13 mouse cellular contexts compared by ENCODE assay signal in the genomic region with DNA sequence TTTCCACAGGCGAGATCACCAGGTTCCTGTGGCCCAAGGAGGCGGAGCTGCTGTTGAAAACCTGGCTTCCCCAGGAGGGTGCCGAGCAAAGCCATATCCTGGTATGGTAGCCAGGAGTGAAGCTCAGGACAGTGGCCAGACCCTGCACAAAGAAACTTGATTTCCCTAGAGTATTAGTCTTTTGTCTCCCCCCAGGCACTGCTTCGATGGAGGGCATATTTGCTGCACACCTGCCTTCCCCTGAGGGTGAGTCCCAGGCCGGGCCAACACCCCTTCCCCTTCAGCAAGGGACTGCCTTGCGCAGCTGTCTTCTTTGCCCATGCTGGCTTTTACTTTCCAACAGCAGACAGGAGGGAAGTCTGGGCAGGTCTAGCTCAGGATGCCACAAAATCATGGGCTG. TPM values are rescaled to one million over a fixed set of nuclear protein-coding genes. Genes with fewer than 3 reads are reported as not detected.
DNase-seq lines count a peak whose midpoint lies in the region; ATAC-seq and TF ChIP-seq lines count a peak whose summit lies in the region.
"Had no signal": no experiment of that assay in that cellular context is flagged by ENCODE, and none has a peak within 500 bp of the region (broad histone marks: within the 10 kb centered on the region; RNA-seq: fewer than 3 reads in every experiment).

No protein-coding gene starts in this region.

- peak overlapping the region; percentile 43; the same call in 1 of the 2 replicates for H3K4me2 ChIP-seq in heart, postnatal 0 days (ENCODE audit: low read depth, low read length)
- H3K4me2 ChIP-seq in midbrain, embryonic 13.5 days (replicated peaks), result no peak overlapping the region
- H3K4me2 ChIP-seq in intestine, embryonic 15.5 days (replicated peaks), result 0 out of 2 replicates have a peak overlapping the region, but pooled peaks have one; percentile 52

- H3K27me3 ChIP-seq in heart, postnatal 0 days (ENCODE audit: control insufficient read depth, insufficient read depth, low read length), result 0 out of 2 replicates have a peak, but pooled peaks cover 5% of the 10 kb centered on the region
- H3K27me3 ChIP-seq in midbrain, embryonic 10.5 days (ENCODE audit: low read depth, poor library complexity, severe bottlenecking), result no peaks in the 10 kb centered on the region
- H3K27me3 ChIP-seq in midbrain, embryonic 13.5 days, result no peaks in the 10 kb centered on the region
- no peaks in the 10 kb centered on the region for H3K27me3 ChIP-seq in intestine, embryonic 15.5 days (replicated peaks)
- H3K27me3 ChIP-seq: stomach, embryonic 15.5 days had no signal

- 69% methylated on average over 6 of the region's 6 CpGs for WGBS in heart, postnatal 0 days
- 72% methylated on average over 6 of the region's 6 CpGs for WGBS in midbrain, embryonic 10.5 days
- WGBS in midbrain, embryonic 13.5 days, result 63% methylated on average over 6 of the region's 6 CpGs
- 72% methylated on average over 6 of the region's 6 CpGs for WGBS in intestine, embryonic 15.5 days

- intact Hi-C loops in left cerebral cortex, postnatal 25 days (cut with DNase I), result no loop called here

- peaks cover 28% of the 10 kb centered on the region for H3K36me3 ChIP-seq in heart, postnatal 0 days (replicated peaks; ENCODE audit: control insufficient read depth, insufficient read depth, low read length)
- peaks cover 30% of the 10 kb centered on the region for H3K36me3 ChIP-seq in midbrain, embryonic 10.5 days
- peaks cover 29% of the 10 kb centered on the region for H3K36me3 ChIP-seq in midbrain, embryonic 13.5 days
- H3K36me3 ChIP-seq in intestine, embryonic 15.5 days, result peaks cover 15% of the 10 kb centered on the region; the same call in 1 of the 2 replicates

- no peak for ATAC-seq in heart, postnatal 0 days (ENCODE audit: insufficient read depth, low read depth)
- ATAC-seq in midbrain, embryonic 13.5 days, result no peak
- ATAC-seq in intestine, embryonic 15.5 days, result no peak

- H3K4me1 ChIP-seq in heart, postnatal 0 days (ENCODE audit: control insufficient read depth, insufficient read depth), result no peaks in the 10 kb centered on the region
- peaks cover 15% of the 10 kb centered on the region for H3K4me1 ChIP-seq in midbrain, embryonic 10.5 days
- 0 out of 2 replicates have a peak, but pooled peaks cover 7% of the 10 kb centered on the region for H3K4me1 ChIP-seq in midbrain, embryonic 13.5 days (replicated peaks)
- peaks cover 9% of the 10 kb centered on the region; the same call in 1 of the 2 replicates for H3K4me1 ChIP-seq in intestine, embryonic 15.5 days (replicated peaks)

- TF ChIP-seq EP300 in heart, postnatal 0 days (IDR thresholded peaks at IDR 0.05; ENCODE audit: low read depth), result no peak

- no peak for TF ChIP-seq CTCF in heart, postnatal 0 days (IDR thresholded peaks at IDR 0.05; ENCODE audit: low read depth)

- peak overlapping the region; percentile 22; the same call in 1 of the 2 replicates for H3K4me3 ChIP-seq in heart, postnatal 0 days (ENCODE audit: low read depth, low read length)
- no peak overlapping the region for H3K4me3 ChIP-seq in midbrain, embryonic 10.5 days
- H3K4me3 ChIP-seq in midbrain, embryonic 13.5 days (replicated peaks), result no peak overlapping the region
- no peak overlapping the region for H3K4me3 ChIP-seq in intestine, embryonic 15.5 days (replicated peaks)
- H3K4me3 ChIP-seq: erythroblast, embryonic 14.5 days had no signal

- H3K27ac ChIP-seq in heart, postnatal 0 days (ENCODE audit: low read depth), result peak overlapping the region; percentile 14; the same call in 1 of the 2 replicates
- H3K27ac ChIP-seq in midbrain, embryonic 10.5 days (replicated peaks), result 0 out of 2 replicates have a peak overlapping the region, but pooled peaks have one; percentile 1
- no peak overlapping the region for H3K27ac ChIP-seq in midbrain, embryonic 13.5 days
- no peak overlapping the region for H3K27ac ChIP-seq in intestine, embryonic 15.5 days
- H3K27ac ChIP-seq: stomach, embryonic 15.5 days had no signal

- no peaks in the 10 kb centered on the region for H3K9me3 ChIP-seq in heart, postnatal 0 days (replicated peaks; ENCODE audit: control insufficient read depth, low read length)
- H3K9me3 ChIP-seq in midbrain, embryonic 10.5 days (replicated peaks), result no peaks in the 10 kb centered on the region
- H3K9me3 ChIP-seq in midbrain, embryonic 13.5 days, result no peaks in the 10 kb centered on the region
- H3K9me3 ChIP-seq in intestine, embryonic 15.5 days, result no peaks in the 10 kb centered on the region
- H3K9me3 ChIP-seq: stomach, embryonic 15.5 days had no signal

- no peak for DNase-seq in heart, postnatal 0 days (ENCODE audit: low spot score)
- no peak for DNase-seq in heart, adult 18-20 months
- no peak for DNase-seq in midbrain, embryonic 10.5 days (ENCODE audit: low spot score)
- peak; percentile 64 for DNase-seq in thymus, postnatal 25 days
- DNase-seq in gastrocnemius, postnatal 4 days (ENCODE audit: low spot score in 2 of 2), result no peak
- no peak for DNase-seq in left cerebral cortex, postnatal 25 days (ENCODE audit: low spot score in 2 of 2)

- H3K9ac ChIP-seq in heart, postnatal 0 days (replicated peaks; ENCODE audit: low read depth, low read length), result no peak overlapping the region; the same call in 1 of the 2 replicates
- no peak overlapping the region for H3K9ac ChIP-seq in midbrain, embryonic 13.5 days (replicated peaks)
- H3K9ac ChIP-seq in intestine, embryonic 15.5 days, result no peak overlapping the region
- H3K9ac ChIP-seq: stomach, embryonic 15.5 days had no signal

RNA-seq across cellular contexts. Expression of a gene that starts 0.5 kb away (rescaled TPM):
- 1.3 and 1.4 TPM in 2 replicates for total RNA-seq in heart, postnatal 0 days (2014; rRNA removed; ENCODE audit: low replicate concordance)
- polyA plus RNA-seq in heart, postnatal 0 days (2015; fragmentation: Nextera tagmentation; extraction: Ambion mirVana), result 0.05 and 0.10 TPM in 2 replicates
- 1 to 10 TPM in 1 of 2 experiments, under 1 TPM in 1; 0.12 to 1.1 TPM for total RNA-seq in heart, adult 18-20 months (2021)
- polyA plus RNA-seq in midbrain, embryonic 10.5 days (2016; fragmentation: Nextera tagmentation; extraction: Ambion mirVana), result 2.0 and 3.5 TPM in 2 replicates
- polyA plus RNA-seq in midbrain, embryonic 13.5 days (2015; fragmentation: Nextera tagmentation; extraction: Ambion mirVana), result 11.0 and 12.5 TPM in 2 replicates
- polyA plus RNA-seq in intestine, embryonic 15.5 days (2015; fragmentation: Nextera tagmentation; extraction: Ambion mirVana), result 1.0 and 1.1 TPM in 2 replicates
- total RNA-seq in gastrocnemius, postnatal 4 days (2021), result under 1 TPM; 0.26 to 0.74 TPM
- 10 to 100 TPM; 58.0 to 61.9 TPM for total RNA-seq in left cerebral cortex, postnatal 25 days (2021)

RNA-seq across cellular contexts. Expression of a gene that starts 14.4 kb away (rescaled TPM):
- total RNA-seq in heart, postnatal 0 days (2014; rRNA removed; ENCODE audit: low replicate concordance), result 8.7 and 12.8 TPM in 2 replicates
- 29.1 and 32.1 TPM in 2 replicates for polyA plus RNA-seq in heart, postnatal 0 days (2015; fragmentation: Nextera tagmentation; extraction: Ambion mirVana)
- total RNA-seq in heart, adult 18-20 months (2021), result 10 to 100 TPM; 11.0 to 12.6 TPM
- 76.5 and 89.9 TPM in 2 replicates for polyA plus RNA-seq in midbrain, embryonic 10.5 days (2016; fragmentation: Nextera tagmentation; extraction: Ambion mirVana)
- polyA plus RNA-seq in midbrain, embryonic 13.5 days (2015; fragmentation: Nextera tagmentation; extraction: Ambion mirVana), result 94.7 and 101 TPM in 2 replicates
- polyA plus RNA-seq in intestine, embryonic 15.5 days (2015; fragmentation: Nextera tagmentation; extraction: Ambion mirVana), result 46.1 and 51.1 TPM in 2 replicates
- total RNA-seq in gastrocnemius, postnatal 4 days (2021), result 10 to 100 TPM; 23.1 to 24.0 TPM
- total RNA-seq in left cerebral cortex, postnatal 25 days (2021), result 10 to 100 TPM; 44.5 to 51.9 TPM

RNA-seq across cellular contexts. Expression of a gene that starts 14.4 kb away (rescaled TPM):
- total RNA-seq in heart, postnatal 0 days (2014; rRNA removed; ENCODE audit: low replicate concordance), result 14.0 and 15.5 TPM in 2 replicates
- polyA plus RNA-seq in heart, postnatal 0 days (2015; fragmentation: Nextera tagmentation; extraction: Ambion mirVana), result 16.7 and 18.5 TPM in 2 replicates
- 1 to 10 TPM; 7.3 to 7.8 TPM for total RNA-seq in heart, adult 18-20 months (2021)
- 25.9 and 28.2 TPM in 2 replicates for polyA plus RNA-seq in midbrain, embryonic 10.5 days (2016; fragmentation: Nextera tagmentation; extraction: Ambion mirVana)
- 42.5 and 43.6 TPM in 2 replicates for polyA plus RNA-seq in midbrain, embryonic 13.5 days (2015; fragmentation: Nextera tagmentation; extraction: Ambion mirVana)
- 12.7 and 13.4 TPM in 2 replicates for polyA plus RNA-seq in intestine, embryonic 15.5 days (2015; fragmentation: Nextera tagmentation; extraction: Ambion mirVana)
- 1 to 10 TPM; 7.4 to 7.5 TPM for total RNA-seq in gastrocnemius, postnatal 4 days (2021)
- total RNA-seq in left cerebral cortex, postnatal 25 days (2021), result 10 to 100 TPM; 41.2 to 46.6 TPM

RNA-seq across cellular contexts. Expression of a gene that starts 20.9 kb away (rescaled TPM):
- total RNA-seq in heart, postnatal 0 days (2014; rRNA removed; ENCODE audit: low replicate concordance), result not detected in 2 replicates
- polyA plus RNA-seq in heart, postnatal 0 days (2015; fragmentation: Nextera tagmentation; extraction: Ambion mirVana), result not detected in 2 replicates
- total RNA-seq in heart, adult 18-20 months (2021), result not detected
- not detected in 2 replicates for polyA plus RNA-seq in midbrain, embryonic 10.5 days (2016; fragmentation: Nextera tagmentation; extraction: Ambion mirVana)
- 0.13 and 0.31 TPM in 2 replicates for polyA plus RNA-seq in midbrain, embryonic 13.5 days (2015; fragmentation: Nextera tagmentation; extraction: Ambion mirVana)
- 0.13 TPM in 1 of 2 replicates, not detected in the other for polyA plus RNA-seq in intestine, embryonic 15.5 days (2015; fragmentation: Nextera tagmentation; extraction: Ambion mirVana)
- not detected for total RNA-seq in gastrocnemius, postnatal 4 days (2021)
- total RNA-seq in left cerebral cortex, postnatal 25 days (2021), result under 1 TPM; 0.53 to 0.60 TPM
- total RNA-seq: monocyte, adult 5-6 weeks; neutrophil, adult 5-6 weeks had no signal
- polyA plus RNA-seq: erythroblast, embryonic 14.5 days; heart, embryonic 14.5 days had no signal

RNA-seq across cellular contexts. Expression of a gene that starts 21.5 kb away (rescaled TPM):
- 1.1 and 11.1 TPM in 2 replicates for total RNA-seq in heart, postnatal 0 days (2014; rRNA removed; ENCODE audit: low replicate concordance)
- polyA plus RNA-seq in heart, postnatal 0 days (2015; fragmentation: Nextera tagmentation; extraction: Ambion mirVana), result 4.0 and 5.9 TPM in 2 replicates
- total RNA-seq in heart, adult 18-20 months (2021), result 1 to 10 TPM; 1.3 TPM
- 45.1 and 52.7 TPM in 2 replicates for polyA plus RNA-seq in midbrain, embryonic 10.5 days (2016; fragmentation: Nextera tagmentation; extraction: Ambion mirVana)
- 14.4 and 15.9 TPM in 2 replicates for polyA plus RNA-seq in midbrain, embryonic 13.5 days (2015; fragmentation: Nextera tagmentation; extraction: Ambion mirVana)
- polyA plus RNA-seq in intestine, embryonic 15.5 days (2015; fragmentation: Nextera tagmentation; extraction: Ambion mirVana), result 15.8 and 17.3 TPM in 2 replicates
- total RNA-seq in gastrocnemius, postnatal 4 days (2021), result 1 to 10 TPM; 4.4 to 5.1 TPM
- 1 to 10 TPM; 8.7 to 9.8 TPM for total RNA-seq in left cerebral cortex, postnatal 25 days (2021)
- total RNA-seq: monocyte, adult 5-6 weeks had no signal

Comparison
In these comparisons a context has a peak if more than half of its experiments do, and no peak if none do; other contexts are left out.
1. H3K27ac ChIP-seq: peak in heart, postnatal 0 days (single experiment) and midbrain, embryonic 10.5 days (single experiment); none in midbrain, embryonic 13.5 days (single experiment) and intestine, embryonic 15.5 days (single experiment).
2. RNA of a gene that starts 0.5 kb away (total RNA-seq): 58.0 to 61.9 TPM in left cerebral cortex, postnatal 25 days; 1.3 to 1.4 TPM in heart, postnatal 0 days, 0.12 to 1.1 TPM in heart, adult 18-20 months and 0.26 to 0.74 TPM in gastrocnemius, postnatal 4 days; every median in the first group is over 10 times any median in the second.